Mouse (Mus musculus): ENCODE data around the gene Epor. TPM values are rescaled to one million over a fixed set of nuclear protein-coding genes. Genes with fewer than 3 reads are reported as not detected.

Epor gene
- polyA plus RNA-seq, 2 experiments = 82.6 to 146 TPM

DNA sequence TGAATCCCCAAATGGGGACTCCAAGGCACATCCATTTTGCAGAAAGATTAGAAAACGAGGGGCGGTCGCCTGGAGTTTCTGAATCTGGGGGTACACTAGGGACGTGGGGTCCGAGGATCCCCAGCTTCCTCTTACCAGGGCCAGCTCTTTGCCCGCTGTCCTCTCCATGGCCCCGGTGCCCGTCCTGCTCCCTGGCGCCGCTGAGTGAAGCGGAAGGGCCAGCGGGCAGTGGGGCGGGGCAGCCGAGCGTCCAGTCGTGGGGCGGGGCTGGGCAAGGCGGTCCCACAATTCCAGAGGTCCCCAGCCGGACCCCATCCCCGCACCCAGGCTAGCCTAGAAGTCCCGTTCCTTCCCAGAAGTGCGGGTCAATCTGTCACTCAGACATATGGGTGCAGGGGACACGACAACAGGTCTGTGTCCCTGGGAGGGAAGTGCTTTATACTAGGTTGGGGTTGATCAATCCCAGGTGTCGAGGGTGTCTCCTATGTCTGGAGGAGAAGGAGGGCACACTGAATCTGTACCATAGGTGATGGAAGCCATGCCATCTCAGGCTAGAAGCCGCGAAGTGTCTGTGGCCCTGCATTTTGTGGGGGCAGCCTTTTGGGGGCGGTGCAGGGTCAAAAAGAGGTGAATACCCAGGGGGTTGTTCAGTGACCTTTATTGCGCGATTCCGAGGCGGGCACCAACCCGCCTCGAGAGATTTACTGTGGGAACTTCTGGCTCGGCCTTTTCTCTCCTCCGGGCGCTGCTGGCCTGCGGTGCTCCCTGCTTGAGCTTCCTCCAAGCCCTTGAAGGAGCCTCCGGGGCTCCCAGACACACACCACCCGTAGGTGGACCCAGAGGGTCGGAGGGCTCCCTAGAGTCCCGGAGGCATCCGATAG lies 26.2 kb upstream of the Epor start, which contains the start of gene Rgl3:
Gene Rgl3 (minus strand): TSS at position 217 of the 881 bp plus-strand sequence.
- Histone ChIP-seq H3K9me3 (ENCODE audit: control insufficient read depth, low read length) (no peaks in the 10 kb centered on the region), H3K4me1 (replicated peaks; ENCODE audit: control insufficient read depth in 2 of 2, insufficient read depth in 2 of 2, low read length in 1 of 2) (no peaks in the 10 kb centered on the region), H3K4me2 (ENCODE audit: low read depth) (peak within 1 kb of the TSS; percentile 11), H3K9ac (replicated peaks) (no peak within 1 kb of the TSS), H3K4me3 (ENCODE audit: insufficient read depth in 1 of 2, low read depth in 2 of 2, low read length in 2 of 2) (peak within 1 kb of the TSS in 1 of 2 experiments; percentile 4; a peak in 2 of 4 replicates), H3K27ac (no peak within 1 kb of the TSS), H3K36me3 (replicated peaks; ENCODE audit: control insufficient read depth, insufficient read depth, low read depth) (no peaks in the 10 kb centered on the region), H3K27me3 (ENCODE audit: control insufficient read depth, insufficient read depth, low read length) (peaks cover 70% of the 10 kb centered on the region)
- TF ChIP-seq CTCF (IDR thresholded peaks at IDR 0.05; ENCODE audit: low read depth) = no peak
- no peak for TF ChIP-seq EP300 (IDR thresholded peaks at IDR 0.05; ENCODE audit: low read depth)
- ATAC-seq (ENCODE audit: insufficient read depth) = no peak
- no peak for DNase-seq (ENCODE audit: low read depth in 3 of 3, low spot score in 3 of 3)
- 2% methylated on average over 42 of the region's 42 CpGs for WGBS (ENCODE audit: insufficient replicate concordance)

DNA sequence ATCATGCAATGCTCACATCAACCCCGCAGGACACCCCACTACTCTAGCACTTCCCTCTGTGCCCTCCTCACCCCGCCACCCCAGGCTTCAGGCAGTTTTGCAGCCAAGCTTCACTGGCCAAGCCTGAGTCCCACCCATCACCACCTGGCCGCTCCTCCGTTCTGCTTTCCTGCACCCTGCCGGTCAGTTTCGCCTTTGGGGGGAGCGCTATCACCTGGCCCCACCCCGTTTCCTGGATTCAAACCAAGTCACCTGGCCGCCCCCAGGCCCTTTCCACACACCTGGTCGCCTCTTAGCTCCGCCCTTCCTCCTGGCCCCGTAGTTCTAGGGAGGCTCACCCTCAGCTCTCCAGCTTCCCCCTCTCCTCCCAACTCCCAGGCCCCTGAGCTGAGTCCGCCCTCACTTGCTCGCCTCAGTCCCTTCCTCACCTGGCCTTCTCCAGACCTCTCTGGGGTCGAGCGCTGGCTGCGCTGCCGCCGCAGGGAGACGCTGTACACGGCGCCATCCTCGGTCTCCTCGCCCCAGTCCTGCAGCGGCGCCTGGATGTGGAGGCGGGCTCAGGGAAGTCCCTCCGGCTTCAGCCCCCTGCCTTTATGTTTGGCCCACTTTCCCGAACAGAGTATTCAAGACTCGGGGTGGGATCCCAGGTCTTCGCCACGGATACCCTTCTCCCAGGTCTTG lies 25.3 kb upstream of the Epor start:
- H3K9ac ChIP-seq (replicated peaks) = no peak overlapping the region
- no peaks in the 10 kb centered on the region for H3K36me3 ChIP-seq (replicated peaks; ENCODE audit: control insufficient read depth, insufficient read depth, low read depth)
- H3K4me3 ChIP-seq (ENCODE audit: insufficient read depth in 1 of 2, low read depth in 2 of 2, low read length in 2 of 2) = peak overlapping the region in 1 of 2 experiments; percentile 4; a peak in 2 of 4 replicates
- H3K9me3 ChIP-seq (ENCODE audit: control insufficient read depth, low read length) = no peaks in the 10 kb centered on the region
- H3K27me3 ChIP-seq (ENCODE audit: control insufficient read depth, insufficient read depth, low read length) = peaks cover 70% of the 10 kb centered on the region
- TF ChIP-seq CTCF (IDR thresholded peaks at IDR 0.05; ENCODE audit: low read depth) (no peak), EP300 (IDR thresholded peaks at IDR 0.05; ENCODE audit: low read depth) (no peak)
- 2% methylated on average over 32 of the region's 32 CpGs for WGBS (ENCODE audit: insufficient replicate concordance)
- H3K4me2 ChIP-seq (ENCODE audit: low read depth) = peak overlapping the region; percentile 11
- H3K27ac ChIP-seq = no peak overlapping the region
- DNase-seq (ENCODE audit: low read depth in 3 of 3, low spot score in 3 of 3) = no peak
- no peaks in the 10 kb centered on the region for H3K4me1 ChIP-seq (replicated peaks; ENCODE audit: control insufficient read depth in 2 of 2, insufficient read depth in 2 of 2, low read length in 1 of 2)
- no peak for ATAC-seq (ENCODE audit: insufficient read depth)

DNA sequence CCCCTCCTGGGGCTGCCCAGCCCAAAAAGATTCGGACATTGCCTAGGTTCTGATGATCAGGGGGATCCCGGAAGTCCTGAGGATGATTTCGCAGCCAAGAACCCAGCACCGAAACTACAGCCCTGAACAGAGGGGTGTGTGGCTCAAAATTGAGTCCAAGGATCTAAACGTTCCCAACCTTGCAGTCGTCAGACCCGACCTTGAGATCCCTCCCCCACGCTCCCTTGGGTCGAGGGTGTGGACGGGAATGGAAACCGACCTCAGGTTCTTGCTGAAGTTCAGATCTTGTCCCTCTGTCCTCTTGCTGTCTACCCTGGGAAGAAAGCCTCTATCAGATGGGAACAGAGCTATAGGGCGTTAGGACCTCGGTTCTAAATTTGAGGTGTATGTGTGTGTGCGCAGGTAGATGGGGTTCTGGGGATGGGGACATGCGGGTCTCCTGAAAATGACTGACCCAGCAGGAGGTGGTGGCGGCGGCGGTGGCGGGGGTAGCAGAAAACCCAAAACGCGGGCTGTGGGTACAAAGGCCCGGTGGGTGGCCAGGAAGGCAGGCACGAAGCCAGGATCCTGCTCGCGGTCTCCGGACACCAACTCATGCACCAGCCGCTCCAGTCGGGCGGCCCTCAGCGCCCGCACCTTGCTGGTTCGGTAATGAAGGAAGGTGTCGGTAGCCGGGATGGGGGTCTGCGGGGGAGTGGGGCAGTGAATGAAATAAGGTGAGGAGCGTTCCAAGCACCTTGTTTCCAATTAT lies 24.5 kb upstream of the Epor start:
- Histone ChIP-seq H3K27me3 (ENCODE audit: control insufficient read depth, insufficient read depth, low read length) (peaks cover 70% of the 10 kb centered on the region), H3K4me1 (replicated peaks; ENCODE audit: control insufficient read depth in 2 of 2, insufficient read depth in 2 of 2, low read length in 1 of 2) (no peaks in the 10 kb centered on the region), H3K36me3 (replicated peaks; ENCODE audit: control insufficient read depth, insufficient read depth, low read depth) (no peaks in the 10 kb centered on the region), H3K4me2 (ENCODE audit: low read depth) (no peak overlapping the region), H3K27ac (no peak overlapping the region), H3K4me3 (ENCODE audit: insufficient read depth in 1 of 2, low read depth in 2 of 2, low read length in 2 of 2) (no peak overlapping the region), H3K9ac (replicated peaks) (no peak overlapping the region), H3K9me3 (ENCODE audit: control insufficient read depth, low read length) (no peaks in the 10 kb centered on the region)
- no peak for ATAC-seq (ENCODE audit: insufficient read depth)
- DNase-seq (ENCODE audit: low read depth in 3 of 3, low spot score in 3 of 3) = no peak
- TF ChIP-seq CTCF (IDR thresholded peaks at IDR 0.05; ENCODE audit: low read depth) = no peak
- TF ChIP-seq EP300 (IDR thresholded peaks at IDR 0.05; ENCODE audit: low read depth) = no peak
- WGBS (ENCODE audit: insufficient replicate concordance) = 7% methylated on average over 35 of the region's 36 CpGs

DNA sequence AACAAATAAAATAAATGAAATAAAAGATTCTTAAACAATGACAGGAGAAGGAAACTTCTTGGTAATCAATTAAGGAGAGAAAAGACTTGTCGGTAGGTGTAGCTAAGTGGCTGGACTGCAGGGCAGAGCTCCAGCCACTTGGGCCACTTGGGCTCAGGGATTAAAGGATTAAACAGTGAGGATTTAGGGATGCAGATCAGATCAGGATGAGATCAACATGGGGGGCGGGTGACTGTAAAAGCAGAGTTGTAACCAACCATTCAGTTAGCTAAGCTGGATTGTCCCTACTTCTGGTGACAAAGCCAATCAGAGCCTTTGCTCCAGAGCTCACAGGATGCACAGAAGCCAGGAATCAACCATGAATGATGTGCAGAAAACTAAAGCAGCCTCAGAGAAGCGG lies 20.6 kb upstream of the Epor start:
- ATAC-seq (ENCODE audit: insufficient read depth) (no peak), DNase-seq (ENCODE audit: low read depth in 3 of 3, low spot score in 3 of 3) (no peak)
- H3K4me2 ChIP-seq (ENCODE audit: low read depth) = no peak overlapping the region
- TF ChIP-seq EP300 (IDR thresholded peaks at IDR 0.05; ENCODE audit: low read depth) (no peak), CTCF (IDR thresholded peaks at IDR 0.05; ENCODE audit: low read depth) (no peak)
- no peaks in the 10 kb centered on the region for H3K9me3 ChIP-seq (ENCODE audit: control insufficient read depth, low read length)
- no peak overlapping the region for H3K9ac ChIP-seq (replicated peaks)
- no peaks in the 10 kb centered on the region for H3K36me3 ChIP-seq (replicated peaks; ENCODE audit: control insufficient read depth, insufficient read depth, low read depth)
- H3K4me1 ChIP-seq (replicated peaks; ENCODE audit: control insufficient read depth in 2 of 2, insufficient read depth in 2 of 2, low read length in 1 of 2) = no peaks in the 10 kb centered on the region
- H3K27ac ChIP-seq = no peak overlapping the region
- no peak overlapping the region for H3K4me3 ChIP-seq (ENCODE audit: insufficient read depth in 1 of 2, low read depth in 2 of 2, low read length in 2 of 2)
- peaks cover 36% of the 10 kb centered on the region for H3K27me3 ChIP-seq (ENCODE audit: control insufficient read depth, insufficient read depth, low read length)
- 27% methylated on average over 3 of the region's 3 CpGs for WGBS (ENCODE audit: insufficient replicate concordance)

Data from liver, embryonic 14.5 days (tissue).